Mouse (Mus musculus) c-Kit-positive CD71-positive TER-119-negative erythroid progenitor cells, embryonic 14.5 days (primary cell): ENCODE measurements at regions not wholly inside any gene's neighbourhood (a gene's known extent, or its start where the extent isn't known, plus 50 kb on each side); places are given as distances from the start of the nearest gene placed in this dataset.

Experiments used
- DNase-seq: peaks from one replicate; pipeline ENCODE4 v3.0.0-alpha.2; 2013; ENCODE audit warnings: low read depth

- DNase-seq: no peak
Observed at GRCm38 (mm10) chr5:118316310-118317017, 71.4 kb downstream of the 2410131K14Rik start.

GRCm38 (mm10) chr5:118318073-118318472, 73.0 kb downstream of the 2410131K14Rik start:
- no peak for DNase-seq

- no peak for DNase-seq
Observed at GRCm38 (mm10) chr5:118318883-118319282, 73.9 kb downstream of the 2410131K14Rik start.

GRCm38 (mm10) chr5:118321719-118322455, 76.9 kb downstream of the 2410131K14Rik start:
- no peak for DNase-seq

- DNase-seq: no peak
Observed at GRCm38 (mm10) chr5:118323151-118323550, 78.1 kb downstream of the 2410131K14Rik start.

- DNase-seq: no peak
Observed at GRCm38 (mm10) chr5:118326837-118327541, 82.0 kb downstream of the 2410131K14Rik start.

- DNase-seq: no peak
Observed at GRCm38 (mm10) chr5:118327961-118328712, 83.1 kb downstream of the 2410131K14Rik start.

- DNase-seq: no peak
Observed at GRCm38 (mm10) chr5:118329143-118329542, 84.1 kb downstream of the 2410131K14Rik start.

GRCm38 (mm10) chr5:118331286-118331607, 86.2 kb downstream of the 2410131K14Rik start:
- DNase-seq: no peak

GRCm38 (mm10) chr5:118331608-118332394, 86.8 kb downstream of the 2410131K14Rik start:
- no peak for DNase-seq

GRCm38 (mm10) chr5:118334054-118334453, 89.0 kb downstream of the 2410131K14Rik start:
- DNase-seq: no peak

- DNase-seq: no peak
Observed at GRCm38 (mm10) chr5:118338186-118338585, 93.2 kb downstream of the 2410131K14Rik start.

GRCm38 (mm10) chr5:118339676-118340661, 94.9 kb downstream of the 2410131K14Rik start:
- no peak for DNase-seq

- DNase-seq: no peak
Observed at GRCm38 (mm10) chr5:118343444-118344320, 98.7 kb downstream of the 2410131K14Rik start.

GRCm38 (mm10) chr5:118345226-118345625, 100.2 kb downstream of the 2410131K14Rik start:
- DNase-seq: no peak

GRCm38 (mm10) chr5:118349057-118349456, 104.0 kb downstream of the 2410131K14Rik start:
- no peak for DNase-seq

- no peak for DNase-seq
Observed at GRCm38 (mm10) chr5:118351301-118351700, 106.3 kb downstream of the 2410131K14Rik start.

- no peak for DNase-seq
Observed at GRCm38 (mm10) chr5:118352142-118352541, 107.1 kb downstream of the 2410131K14Rik start.

GRCm38 (mm10) chr5:118353061-118353460, 108.0 kb downstream of the 2410131K14Rik start:
- DNase-seq: no peak
